Mouse (Mus musculus) CD4-positive naive resting alpha-beta T cell, adult 57 days (primary cell): ENCODE data around the gene Borcs7. TPM values are rescaled to one million over a fixed set of nuclear protein-coding genes. Genes with fewer than 3 reads are reported as not detected.

Experiments used
- total RNA-seq: library from RNA; stranded (reverse); gene quantifications from one replicate; pipeline ENCODE4 v1.2.4, GENCODE M21; 2023

Borcs7 gene
- total RNA-seq, result 4.8 TPM

DNA sequence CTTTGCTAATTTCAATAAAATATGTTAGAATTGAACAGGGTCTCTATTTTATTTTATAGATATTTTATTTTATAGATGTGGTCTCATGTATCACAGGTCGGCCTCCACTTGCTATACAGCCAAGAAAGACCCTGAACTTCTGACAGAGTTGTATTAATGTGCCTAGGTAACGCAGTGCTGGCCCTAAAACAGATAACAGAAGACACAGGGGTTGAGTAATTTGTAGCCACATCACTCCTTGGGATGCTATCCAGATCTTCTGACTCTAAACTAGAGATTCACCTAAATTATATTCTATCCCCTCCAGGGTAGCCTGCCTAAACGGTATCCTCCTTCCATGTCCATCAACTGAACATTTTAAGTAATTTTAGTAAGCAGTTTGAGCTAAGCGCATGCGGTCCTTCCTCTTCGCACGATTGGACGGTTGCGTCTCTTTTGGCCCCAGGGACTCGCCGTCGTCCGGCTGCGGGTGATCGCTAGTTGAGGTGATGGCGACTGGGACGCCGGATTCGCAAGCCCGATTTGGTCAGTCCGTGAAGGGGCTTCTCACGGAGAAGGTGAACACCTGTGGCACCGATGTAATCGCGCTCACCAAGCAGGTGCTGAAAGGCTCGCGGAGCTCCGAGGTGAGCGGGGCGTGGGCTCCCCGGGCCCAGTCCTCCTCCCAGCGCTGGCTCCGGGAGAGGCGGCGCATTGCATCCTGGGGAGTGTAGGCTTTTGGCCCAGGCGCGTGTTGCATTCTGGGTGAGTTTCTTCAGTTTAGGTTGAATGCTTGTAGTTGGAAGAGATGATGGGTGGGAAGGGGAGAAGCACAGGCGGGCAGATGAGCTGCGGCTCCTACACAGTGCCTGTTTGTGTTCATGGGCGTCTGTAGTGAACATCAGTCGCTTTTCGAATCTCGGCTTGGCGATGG is at the start of gene Borcs7:
Gene Borcs7, plus strand, starts transcription at position 447 of the 913 bp plus-strand sequence.

GRCm38 (mm10) chr19:46672766-46673418 is 16.8 kb upstream of the Borcs7 start, which contains the start of gene Cyp17a1:
Gene Cyp17a1, minus strand, starts transcription at chr19:46673172.

DNA sequence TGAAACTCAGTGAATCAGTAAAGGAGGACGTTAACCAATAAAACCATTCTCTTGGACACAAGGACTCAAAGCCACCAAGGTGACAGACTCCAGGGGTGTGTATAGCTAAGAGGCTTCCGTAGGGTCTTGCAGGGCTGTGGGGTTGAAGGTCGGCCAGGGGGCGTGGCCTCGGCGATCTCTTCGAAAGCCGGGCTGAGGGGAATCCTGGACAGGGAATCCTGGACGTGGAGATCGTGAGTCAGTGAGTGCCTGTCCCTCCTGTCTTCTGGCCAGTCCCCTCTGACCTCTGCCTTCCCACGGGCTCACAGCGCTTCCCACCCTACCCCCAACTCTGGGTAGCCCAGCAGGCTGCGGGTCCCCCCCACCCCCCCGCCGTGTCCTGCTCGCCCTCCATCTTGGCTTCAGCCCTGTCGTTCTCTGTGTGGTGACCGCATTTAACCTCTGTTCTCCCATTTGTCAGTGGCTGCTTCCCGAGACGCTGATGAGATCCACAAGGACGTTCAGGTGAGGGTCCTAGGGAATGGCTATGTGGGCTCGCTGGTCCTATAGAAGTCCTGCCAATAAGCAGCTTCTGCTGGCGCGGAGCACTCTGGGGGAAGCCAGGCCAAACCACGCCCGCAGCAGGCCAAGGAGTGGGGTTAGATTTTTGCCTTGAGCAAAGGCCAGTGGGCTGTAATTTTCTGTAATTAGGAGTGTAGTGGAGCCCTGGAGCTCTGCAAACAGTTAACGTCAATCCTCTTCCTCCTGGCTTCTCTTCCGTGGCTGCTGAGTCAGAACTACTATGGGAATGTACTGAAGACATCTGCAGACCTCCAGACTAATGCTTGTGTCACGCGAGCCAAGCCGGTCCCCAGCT is 17.8 kb downstream of the Borcs7 start, which contains the start of gene As3mt:
Gene As3mt, plus strand, starts transcription at position 163 of the 856 bp plus-strand sequence.

Other genes starting within 250 kb of the Borcs7 start
- gene Trim8, start 188.2 kb upstream of the Borcs7 start, total RNA-seq, result 55.7 TPM
- gene Arl3, start 116.7 kb upstream of the Borcs7 start, total RNA-seq, result 14.2 TPM
- gene Sfxn2, start 116.5 kb upstream of the Borcs7 start, total RNA-seq, result 10.8 TPM
- 65.4 TPM for gene Wbp1l, start 90.8 kb upstream of the Borcs7 start, total RNA-seq
- gene Cyp17a1, start 16.7 kb upstream of the Borcs7 start, total RNA-seq, result not detected
- gene As3mt, start 17.6 kb downstream of the Borcs7 start, total RNA-seq, result 23.1 TPM
- gene Cnnm2, start 71.7 kb downstream of the Borcs7 start, total RNA-seq, result 8.0 TPM